Mouse (Mus musculus): Measurements from ENCODE around the gene Ftl1.
A peak's percentile ranks its signal among the peaks of the same experiment; 100 is the strongest.

The Ftl1 gene

DNA sequence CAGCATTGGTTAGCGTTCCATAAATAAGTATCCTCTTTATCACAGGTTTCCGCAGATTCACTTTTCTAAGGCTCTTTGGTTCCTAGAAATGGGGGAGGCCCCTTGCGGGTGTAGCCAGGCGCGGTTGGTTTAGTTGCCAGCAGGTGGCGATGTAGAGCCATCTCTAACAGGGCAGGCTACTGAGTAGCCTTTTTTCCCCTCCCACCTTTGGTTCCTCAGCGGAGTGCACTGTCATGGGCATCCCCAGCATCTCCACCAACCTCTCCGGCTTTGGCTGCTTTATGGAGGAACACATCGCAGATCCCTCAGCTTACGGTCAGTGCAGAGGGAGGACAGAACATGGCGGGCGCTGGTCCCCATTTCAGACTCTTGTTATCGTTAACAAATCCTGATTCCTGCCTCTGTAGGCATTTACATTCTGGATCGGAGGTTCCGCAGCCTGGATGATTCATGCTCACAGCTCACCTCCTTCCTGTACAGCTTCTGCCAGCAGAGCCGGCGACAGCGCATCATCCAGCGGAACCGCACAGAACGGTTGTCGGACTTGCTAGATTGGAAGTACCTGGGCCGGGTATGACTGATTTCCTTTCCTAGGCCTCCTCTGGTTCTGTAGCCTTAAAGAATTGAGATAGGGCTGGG, 8.2 kb downstream of the Ftl1 start:
- DNase-seq (ENCODE audit: inconsistent ontology term) = peak; percentile 50

DNA sequence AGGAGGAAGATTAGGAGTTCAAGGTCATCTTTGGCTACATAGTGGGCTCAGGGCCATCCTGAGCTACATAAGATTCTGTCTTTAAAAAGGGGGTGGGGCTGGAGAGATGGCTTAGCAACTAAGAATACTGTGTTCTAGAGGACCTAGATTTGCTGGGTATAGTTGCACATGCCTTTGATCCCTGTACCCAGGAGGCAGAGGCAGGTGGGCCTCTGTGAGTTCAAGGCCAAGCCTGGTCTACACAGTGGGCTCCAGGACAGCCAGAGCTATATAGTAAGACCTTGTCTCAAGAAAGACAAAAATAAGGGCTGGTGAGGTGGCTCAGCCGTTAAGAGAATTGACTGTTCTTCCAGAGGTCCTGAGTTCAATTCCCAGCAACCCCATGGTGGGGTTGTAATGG, 9.7 kb downstream of the Ftl1 start:
- no peak for DNase-seq (ENCODE audit: inconsistent ontology term)

DNA sequence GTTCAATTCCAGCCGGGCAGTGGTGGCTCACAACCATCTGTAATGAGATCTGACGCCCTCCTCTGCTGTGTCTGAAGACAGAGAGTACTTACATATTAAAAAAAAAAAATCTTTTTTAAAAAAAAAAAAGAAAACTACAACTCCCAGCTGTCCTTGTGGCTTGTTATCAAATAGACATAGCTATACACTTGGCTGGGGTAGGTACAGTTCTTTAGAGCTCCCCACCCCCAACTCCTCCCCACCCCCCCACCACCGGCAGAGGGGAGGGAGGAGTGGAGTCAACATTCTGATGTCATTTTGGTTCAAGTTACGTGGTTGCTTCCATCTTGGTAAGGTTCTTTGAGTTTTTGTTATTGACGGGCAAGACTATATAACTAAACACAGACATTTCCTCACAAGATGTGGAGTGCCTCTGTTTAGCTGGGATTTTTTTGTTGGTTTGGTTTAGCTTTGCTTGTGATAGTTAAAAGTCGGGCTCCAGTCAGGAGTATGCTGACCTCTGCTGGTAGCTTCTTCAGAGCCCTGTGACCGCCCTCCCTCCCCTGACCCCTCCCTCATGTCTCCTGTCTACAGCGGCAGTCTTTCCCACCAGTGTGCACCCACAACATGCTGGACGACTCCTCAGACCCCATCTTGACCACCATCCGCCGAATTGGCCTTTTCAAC, 12.2 kb downstream of the Ftl1 start:
- peak; percentile 59 for DNase-seq (ENCODE audit: inconsistent ontology term)

DNA sequence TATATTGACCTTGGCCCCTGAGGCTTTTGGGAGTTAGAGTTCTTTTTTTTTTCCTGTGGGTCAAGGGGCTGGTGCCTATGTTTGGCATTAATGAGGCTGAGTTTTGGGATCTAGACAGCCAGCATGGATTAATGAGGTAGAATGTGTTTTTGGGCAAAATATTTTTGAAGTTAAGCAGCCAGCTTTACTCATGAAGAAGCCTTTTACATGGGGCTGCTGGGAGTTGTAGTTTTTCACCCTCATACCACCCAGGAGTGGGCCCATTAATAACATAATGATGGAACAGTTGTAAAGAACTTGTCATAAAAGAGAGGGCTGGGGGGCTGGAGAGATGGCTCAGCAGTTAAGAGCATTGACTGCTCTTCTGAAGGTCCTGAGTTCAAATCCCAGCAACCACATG, 13.1 kb downstream of the Ftl1 start:
- DNase-seq (ENCODE audit: inconsistent ontology term) = no peak

- no peak for DNase-seq (ENCODE audit: inconsistent ontology term)
These were observed 15.9 kb downstream of the Ftl1 start for GRCm38 (mm10) chr7:45443526-45444420.

DNA sequence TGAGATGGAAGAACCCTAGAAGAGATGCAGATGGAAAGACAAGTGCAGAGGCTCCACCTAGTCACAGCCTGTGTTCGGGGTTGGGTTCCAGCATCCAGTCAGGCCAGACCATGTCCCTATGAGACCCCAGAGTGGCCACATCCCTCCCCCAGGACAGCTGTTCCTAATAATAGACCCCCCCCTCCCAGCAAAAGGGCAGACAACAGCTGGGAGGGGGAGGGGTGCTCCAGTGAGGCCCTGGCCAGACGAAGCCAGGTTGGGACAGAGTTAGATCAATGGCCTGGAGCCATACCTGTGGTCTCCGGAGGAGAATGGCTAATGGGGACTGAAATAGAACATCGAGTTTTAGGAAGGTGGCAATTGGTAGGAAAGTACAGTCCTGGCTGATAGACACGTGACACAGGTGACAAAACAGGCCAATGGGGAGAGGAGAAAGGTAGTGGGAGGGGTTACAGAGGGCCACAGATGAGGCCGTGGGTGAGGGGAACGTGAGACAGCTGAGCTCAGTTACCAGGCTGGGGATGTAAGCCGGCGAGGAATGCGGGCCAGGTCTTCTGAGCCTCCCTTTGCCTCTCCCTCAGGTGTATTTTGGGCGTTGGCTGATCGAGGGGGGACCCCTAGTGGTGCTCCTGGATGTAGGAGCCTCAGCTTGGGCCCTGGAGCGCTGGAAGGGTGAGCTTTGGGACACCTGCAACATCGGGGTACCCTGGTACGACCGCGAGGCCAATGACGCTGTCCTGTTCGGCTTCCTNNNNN, 22.0 kb downstream of the Ftl1 start, which contains the start of gene Ruvbl2:
TSS of gene Ruvbl2 (minus strand) at position 576 of the 756 bp plus-strand sequence.
- no peak for DNase-seq (ENCODE audit: inconsistent ontology term)

GRCm38 (mm10) chr7:45437046-45437445, 22.6 kb downstream of the Ftl1 start:
- DNase-seq (ENCODE audit: inconsistent ontology term) = no peak

DNA sequence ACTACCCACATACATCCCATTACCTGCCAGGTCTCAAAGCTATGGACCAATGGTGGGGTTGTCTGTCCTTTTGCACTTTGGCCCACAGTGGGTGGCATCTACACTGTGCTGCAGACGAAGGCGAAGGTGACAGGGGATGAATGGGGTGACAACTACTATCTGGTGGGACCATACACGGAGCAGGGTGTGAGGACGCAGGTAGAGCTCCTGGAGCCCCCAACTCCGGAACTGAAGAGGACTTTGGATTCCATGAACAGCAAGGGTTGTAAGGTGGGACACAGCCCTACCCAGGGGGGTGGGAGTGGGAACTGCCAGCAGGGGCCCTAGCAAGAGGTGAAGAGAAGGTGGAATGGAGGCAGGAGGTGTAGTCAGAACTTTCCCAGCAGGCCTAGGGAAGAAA, 23.2 kb downstream of the Ftl1 start:
- no peak for DNase-seq (ENCODE audit: inconsistent ontology term)

DNA sequence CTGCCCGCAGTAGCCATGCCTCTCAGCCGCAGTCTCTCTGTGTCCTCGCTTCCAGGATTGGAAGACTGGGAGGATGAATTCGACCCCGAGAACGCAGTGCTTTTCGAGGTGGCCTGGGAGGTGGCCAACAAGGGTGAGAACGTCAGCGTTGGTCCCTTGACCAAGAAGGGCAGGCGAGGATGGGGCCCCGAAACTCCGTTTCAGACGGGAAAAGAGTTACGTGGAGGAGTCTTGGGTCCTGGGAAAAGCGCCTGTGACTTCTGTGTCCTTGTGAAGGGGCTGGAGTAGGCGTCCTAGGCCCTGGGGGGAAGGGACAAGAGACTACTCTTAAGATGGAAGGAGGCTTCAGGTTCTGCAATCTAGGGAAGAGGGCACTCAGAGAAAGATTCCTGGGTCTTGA, 24.6 kb downstream of the Ftl1 start:
- DNase-seq (ENCODE audit: inconsistent ontology term) = no peak

DNA sequence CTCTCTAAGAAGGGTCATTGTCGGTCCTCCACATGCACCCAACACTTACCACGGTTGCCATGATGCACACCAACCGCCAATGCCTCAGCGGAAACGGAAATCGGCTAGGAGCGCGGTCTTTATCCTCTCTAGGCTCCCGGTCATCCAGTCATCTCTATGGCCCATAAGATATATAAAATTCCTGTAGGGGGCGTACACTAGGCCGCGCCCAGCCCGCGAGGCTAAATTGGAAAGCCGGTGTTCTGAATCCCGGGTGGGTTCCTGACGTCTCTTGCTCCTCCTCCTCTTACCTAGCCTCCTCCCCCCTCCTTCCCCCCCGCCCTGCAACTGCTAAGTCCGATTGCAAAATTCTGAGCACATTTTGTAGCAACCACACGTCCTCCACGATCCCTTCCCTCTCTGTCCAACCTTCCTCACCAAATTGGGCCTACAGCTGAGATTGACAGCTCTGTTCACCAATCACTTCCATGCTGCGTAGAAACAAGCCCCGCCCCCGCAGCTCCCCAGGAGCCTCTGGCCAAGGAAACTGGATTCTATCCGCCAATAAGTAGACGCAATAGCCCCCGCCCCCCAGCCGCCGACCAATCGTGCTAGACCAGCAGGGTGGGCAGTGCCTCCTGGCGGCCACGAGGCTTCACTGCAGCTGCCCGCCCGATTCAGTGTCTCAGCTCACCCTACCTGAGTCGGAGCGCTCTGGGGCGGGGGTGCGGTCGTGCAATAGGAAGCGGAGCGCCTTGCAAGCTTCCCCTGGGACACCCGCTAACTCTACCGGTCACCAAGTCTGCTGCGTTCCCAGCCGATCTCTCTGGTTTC, 25.3 kb downstream of the Ftl1 start, which contains the start of gene Gys1:
TSS of gene Gys1 (plus strand) at position 642 of the 813 bp plus-strand sequence.
- peak; percentile 100 for DNase-seq (ENCODE audit: inconsistent ontology term)

GRCm38 (mm10) chr7:45433835-45434202, 25.9 kb downstream of the Ftl1 start:
- DNase-seq (ENCODE audit: inconsistent ontology term) = no peak

GRCm38 (mm10) chr7:45426556-45426955, 33.1 kb downstream of the Ftl1 start:
- DNase-seq (ENCODE audit: inconsistent ontology term) = no peak

DNA sequence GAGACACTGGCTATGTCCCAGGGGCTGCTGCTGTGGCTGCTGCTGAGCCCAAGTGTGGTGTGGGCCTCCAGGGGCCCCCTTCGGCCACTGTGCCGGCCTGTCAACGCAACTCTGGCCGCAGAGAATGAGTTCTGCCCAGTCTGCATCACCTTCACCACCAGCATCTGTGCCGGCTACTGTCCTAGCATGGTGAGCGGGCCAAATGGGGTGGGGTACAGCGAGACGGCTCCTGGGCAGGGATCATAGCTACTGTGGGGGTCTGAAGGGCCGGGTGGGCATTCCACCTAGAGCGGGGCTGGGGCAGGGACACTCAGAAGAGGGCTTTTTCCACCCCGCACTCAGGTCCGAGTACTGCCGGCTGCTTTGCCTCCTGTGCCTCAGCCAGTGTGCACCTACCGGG, 38.5 kb downstream of the Ftl1 start:
- no peak for DNase-seq (ENCODE audit: inconsistent ontology term)

GRCm38 (mm10) chr7:45420615-45420919, 39.1 kb downstream of the Ftl1 start, which contains the start of gene Lhb:
Gene Lhb, plus strand, starts transcription at chr7:45420820.
- DNase-seq (ENCODE audit: inconsistent ontology term) = no peak

- DNase-seq (ENCODE audit: inconsistent ontology term) = no peak
These were observed 39.6 kb downstream of the Ftl1 start for GRCm38 (mm10) chr7:45419859-45420614.

- no peak for DNase-seq (ENCODE audit: inconsistent ontology term)
These were observed 41.7 kb downstream of the Ftl1 start for GRCm38 (mm10) chr7:45417962-45418492.

DNA sequence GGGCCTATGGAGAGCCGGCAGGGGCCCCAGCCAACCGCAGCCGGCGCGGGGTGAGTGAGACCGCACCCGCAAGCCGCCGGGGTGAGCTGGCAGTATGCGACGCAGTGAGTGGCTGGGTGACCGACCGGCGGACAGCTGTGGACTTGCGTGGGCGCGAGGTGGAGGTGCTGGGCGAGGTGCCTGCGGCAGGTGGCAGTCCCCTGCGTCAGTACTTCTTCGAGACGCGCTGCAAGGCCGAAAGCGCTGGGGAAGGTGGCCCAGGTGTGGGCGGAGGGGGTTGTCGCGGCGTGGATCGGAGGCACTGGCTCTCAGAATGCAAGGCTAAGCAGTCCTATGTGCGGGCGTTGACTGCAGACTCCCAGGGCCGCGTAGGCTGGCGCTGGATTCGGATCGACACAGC, 44.0 kb downstream of the Ftl1 start:
- DNase-seq (ENCODE audit: inconsistent ontology term) = peak; percentile 42

DNA sequence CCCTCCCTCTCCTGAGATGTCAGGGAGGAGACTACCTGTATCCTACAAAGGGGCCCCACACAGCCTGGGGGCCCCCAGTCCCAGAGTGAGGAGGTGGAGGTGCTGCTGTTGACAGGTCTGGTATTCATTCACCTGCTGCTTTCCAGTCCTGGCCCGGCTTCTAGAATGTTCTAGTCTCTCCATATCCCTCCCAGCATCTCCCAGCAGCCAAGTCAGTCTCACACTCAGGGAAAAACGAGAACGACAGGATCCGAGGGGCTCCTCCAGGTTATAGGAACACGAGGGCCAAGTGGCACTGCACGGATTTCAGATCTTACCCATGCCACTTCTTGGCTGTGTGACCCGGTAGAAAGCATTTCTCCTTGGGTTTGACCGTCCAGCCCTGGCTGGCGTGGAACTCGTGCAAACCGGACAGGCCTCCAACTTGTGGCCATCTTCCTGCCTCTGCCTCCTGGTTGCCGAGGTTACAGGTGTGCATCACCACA, 44.9 kb downstream of the Ftl1 start:
- no peak for DNase-seq (ENCODE audit: inconsistent ontology term)

DNA sequence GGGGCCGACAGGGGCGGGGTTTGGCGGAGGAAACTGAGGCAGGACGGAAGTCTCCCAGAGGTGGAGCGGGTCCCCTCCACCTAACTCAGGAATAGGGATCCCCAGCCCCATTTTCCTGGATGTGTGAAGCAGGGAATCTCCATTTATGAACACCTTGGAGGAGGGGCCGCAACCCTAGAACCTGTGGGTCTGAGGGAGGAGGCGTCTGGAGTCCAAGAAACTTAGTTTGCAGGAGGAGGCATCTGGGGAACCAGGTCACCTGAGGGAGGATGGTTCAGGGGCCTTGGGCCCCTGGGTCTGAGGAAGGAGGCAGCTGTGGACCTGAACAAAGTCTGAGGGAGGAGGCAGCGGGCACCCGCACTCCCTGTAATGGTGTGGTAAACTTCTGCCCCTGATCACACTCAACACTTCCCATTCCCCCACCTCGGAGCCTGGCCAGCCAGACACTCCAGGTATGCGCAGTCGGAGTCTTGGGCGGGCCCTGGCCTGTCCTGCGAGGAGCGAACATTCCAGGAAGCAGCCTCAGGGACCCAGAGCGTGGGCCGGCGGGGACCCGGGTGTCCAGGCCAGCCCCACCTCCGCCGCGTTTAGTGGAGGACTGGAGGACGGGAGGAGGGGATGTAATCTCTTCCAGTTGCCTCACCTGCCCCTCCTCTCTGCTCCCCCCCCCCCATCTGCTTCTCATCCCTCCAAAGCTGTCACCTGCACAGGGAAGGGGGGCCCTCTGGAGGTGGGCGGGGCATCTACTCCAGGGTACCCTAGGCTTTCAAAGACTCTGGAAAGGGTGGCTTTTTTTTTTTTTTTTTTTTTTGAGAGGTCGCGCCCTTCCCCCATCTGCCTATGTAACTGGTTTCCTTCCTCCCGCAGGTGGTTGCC, 45.6 kb downstream of the Ftl1 start:
- peak; percentile 15 for DNase-seq (ENCODE audit: inconsistent ontology term)

All from Muller cell, postnatal 12 days (primary cell).